Mouse (Mus musculus): ENCODE results near the gene Il21r. TPM values are rescaled to one million over a fixed set of nuclear protein-coding genes. Genes with fewer than 3 reads are reported as not detected.
A peak's percentile ranks its signal among the peaks of the same experiment; 100 is the strongest.

The Il21r gene
- total RNA-seq (2012; rRNA removed) (not detected in 2 replicates), polyA plus RNA-seq (2012; ENCODE audit: insufficient read depth in 1 of 2, insufficient read length in 2 of 2, low read depth in 1 of 2, low replicate concordance in 2 of 2, missing spikeins in 1 of 2) (under 1 TPM in 1 of 2 experiments, not detected in 1; 0.06 TPM)

DNA sequence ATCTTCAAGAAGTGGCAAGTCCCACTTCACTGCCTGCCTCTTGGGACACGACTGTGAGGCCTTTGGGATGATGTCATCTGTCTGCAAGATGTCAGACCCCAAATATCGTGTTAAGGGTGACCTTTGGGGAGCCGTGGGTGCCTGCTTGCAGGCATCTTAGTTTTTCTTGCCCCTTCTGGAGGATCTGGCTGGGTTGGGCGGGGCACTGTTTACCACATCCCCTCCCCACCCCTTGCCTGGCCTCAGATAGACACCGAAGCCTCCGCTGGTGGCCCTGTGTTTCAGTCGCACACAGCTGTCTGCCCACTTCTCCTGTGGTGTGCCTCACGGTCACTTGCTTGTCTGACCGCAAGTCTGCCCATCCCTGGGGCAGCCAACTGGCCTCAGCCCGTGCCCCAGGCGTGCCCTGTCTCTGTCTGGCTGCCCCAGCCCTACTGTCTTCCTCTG, at the start of gene Il21r:
TSS of gene Il21r (plus strand) at position 245 of the 447 bp plus-strand sequence.
- no peak within 1 kb of the TSS for H3K27ac ChIP-seq (ENCODE audit: control insufficient read depth, low read depth, low read length)
- no peak for DNase-seq (ENCODE audit: low read depth, low spot score)
- no peak within 1 kb of the TSS; a peak in 2 of 4 replicates for H3K4me3 ChIP-seq (ENCODE audit: control insufficient read depth in 1 of 2, insufficient read depth in 1 of 2, low read depth in 2 of 2, low read length in 2 of 2)

DNA sequence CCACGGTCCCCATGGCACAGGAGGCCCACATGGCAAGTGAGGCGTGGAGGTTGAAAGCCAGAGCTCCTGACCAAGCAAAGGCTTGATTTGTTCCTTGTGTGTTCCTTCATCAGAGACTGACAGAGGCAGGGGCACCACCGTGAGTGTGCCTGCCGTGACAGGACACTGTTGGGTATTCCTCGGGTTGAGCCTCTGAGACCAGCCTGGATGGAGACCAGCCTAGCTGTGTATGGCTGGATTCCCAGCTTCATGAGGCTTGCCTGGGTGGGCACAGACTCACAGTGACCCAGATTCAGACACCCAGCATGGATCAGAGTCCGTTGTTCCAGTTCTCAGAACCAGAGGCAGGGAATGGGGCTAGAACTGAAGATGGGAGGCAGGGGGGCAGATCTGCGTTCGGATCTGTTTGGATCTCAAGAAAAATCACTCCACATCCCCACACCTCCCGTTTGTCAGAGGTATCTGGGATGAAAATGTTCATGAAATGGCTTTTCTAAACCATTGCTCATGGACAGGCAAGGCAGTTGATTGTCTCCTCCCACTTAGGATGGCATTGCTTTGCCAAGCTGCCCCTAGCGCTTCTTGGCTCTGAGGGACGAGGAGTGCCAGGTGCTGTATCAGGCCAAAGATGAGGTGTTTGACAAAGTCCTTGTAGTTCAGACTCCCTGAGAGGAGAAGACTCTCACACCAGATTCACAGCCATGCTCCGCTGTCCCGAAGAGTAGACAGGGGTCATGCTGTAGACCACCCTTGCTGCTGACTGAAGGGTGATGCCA, 49.4 kb upstream of the Il21r start:
- Histone ChIP-seq H3K27ac (ENCODE audit: control insufficient read depth, low read depth, low read length) (no peak overlapping the region), H3K4me3 (ENCODE audit: control insufficient read depth in 1 of 2, insufficient read depth in 1 of 2, low read depth in 2 of 2, low read length in 2 of 2) (no peak overlapping the region), H3K79me2 (ENCODE audit: control insufficient read depth, insufficient read depth, low read length, poor library complexity) (no peaks in the 10 kb centered on the region), H3K9me3 (replicated peaks; ENCODE audit: insufficient read depth, low read length) (no peaks in the 10 kb centered on the region), H3K4me1 (ENCODE audit: control insufficient read depth in 1 of 2, insufficient read depth in 2 of 2, low read length in 2 of 2) (peaks cover 5 to 38% of the 10 kb centered on the region in 2 experiments), H3K9ac (ENCODE audit: control insufficient read depth, low read depth, low read length, poor library complexity, severe bottlenecking) (no peak overlapping the region), H3K36me3 (ENCODE audit: control insufficient read depth in 1 of 2, insufficient read depth in 2 of 2, low read length in 2 of 2) (peaks cover 0 to 12% of the 10 kb centered on the region in 2 experiments; a peak in 2 of 4 replicates), H3K27me3 (ENCODE audit: control insufficient read depth in 1 of 2, insufficient read depth in 2 of 2, low read length in 2 of 2) (no peaks in the 10 kb centered on the region)
- no peak for DNase-seq (ENCODE audit: low read depth, low spot score)
- no peak for TF ChIP-seq MYB (IDR thresholded peaks at IDR 0.05; ENCODE audit: low read depth, low read length)
- TF ChIP-seq E2F4 (IDR thresholded peaks at IDR 0.05; ENCODE audit: borderline replicate concordance, low read depth, low read length), result no peak
- TF ChIP-seq NRF1 (IDR thresholded peaks at IDR 0.05; ENCODE audit: insufficient read depth, low read depth, low read length, poor library complexity, severe bottlenecking), result no peak
- no peak for TF ChIP-seq TBP (IDR thresholded peaks at IDR 0.05; ENCODE audit: low read depth, low read length)
- TF ChIP-seq MAZ (IDR thresholded peaks at IDR 0.05; ENCODE audit: low read depth, low read length), result no peak
- TF ChIP-seq CHD1 (IDR thresholded peaks at IDR 0.05; ENCODE audit: low read depth, low read length), result no peak

More for the DNA sequence above, at the start of gene Il21r:
- Histone ChIP-seq H3K79me2 (ENCODE audit: control insufficient read depth, insufficient read depth, low read length, poor library complexity) (no peaks in the 10 kb centered on the region), H3K36me3 (ENCODE audit: control insufficient read depth in 1 of 2, insufficient read depth in 2 of 2, low read length in 2 of 2) (no peaks in the 10 kb centered on the region), H3K27me3 (ENCODE audit: control insufficient read depth in 1 of 2, insufficient read depth in 2 of 2, low read length in 2 of 2) (no peaks in the 10 kb centered on the region), H3K9ac (ENCODE audit: control insufficient read depth, low read depth, low read length, poor library complexity, severe bottlenecking) (peak within 1 kb of the TSS; percentile 27; the same call in 1 of the 2 replicates), H3K4me1 (ENCODE audit: control insufficient read depth in 1 of 2, insufficient read depth in 2 of 2, low read length in 2 of 2) (peaks cover 0 to 4% of the 10 kb centered on the region in 2 experiments; a peak in 3 of 4 replicates), H3K9me3 (replicated peaks; ENCODE audit: insufficient read depth, low read length) (no peaks in the 10 kb centered on the region)
- no peak for TF ChIP-seq BHLHE40 (IDR thresholded peaks at IDR 0.05; ENCODE audit: borderline replicate concordance, low read depth, low read length)

GRCm38 (mm10) chr7:125554456-125555114, 48.6 kb upstream of the Il21r start:
- no peaks in the 10 kb centered on the region for H3K79me2 ChIP-seq (ENCODE audit: control insufficient read depth, insufficient read depth, low read length, poor library complexity)
- H3K4me3 ChIP-seq (ENCODE audit: control insufficient read depth in 1 of 2, insufficient read depth in 1 of 2, low read depth in 2 of 2, low read length in 2 of 2), result no peak overlapping the region
- peaks cover 5 to 38% of the 10 kb centered on the region in 2 experiments for H3K4me1 ChIP-seq (ENCODE audit: control insufficient read depth in 1 of 2, insufficient read depth in 2 of 2, low read length in 2 of 2)
- DNase-seq (ENCODE audit: low read depth, low spot score), result no peak
- TF ChIP-seq ELF1 (IDR thresholded peaks at IDR 0.05; ENCODE audit: low read depth, low read length), result no peak
- TF ChIP-seq POLR2A (IDR thresholded peaks at IDR 0.05; ENCODE audit: control insufficient read depth in 1 of 2, insufficient read depth in 1 of 2, low read depth in 1 of 2, low read length in 2 of 2, poor library complexity in 1 of 2), result no peak
- TF ChIP-seq POLR2AphosphoS2 (IDR thresholded peaks at IDR 0.05; ENCODE audit: low read length), result no peak
- no peak for TF ChIP-seq NELFE (IDR thresholded peaks at IDR 0.05; ENCODE audit: low read depth, low read length)
- TF ChIP-seq TBP (IDR thresholded peaks at IDR 0.05; ENCODE audit: low read depth, low read length), result no peak
- no peak for TF ChIP-seq RCOR1 (IDR thresholded peaks at IDR 0.05; ENCODE audit: low read depth, low read length)
- TF ChIP-seq EP300 (IDR thresholded peaks at IDR 0.05; ENCODE audit: low read depth in 1 of 2, low read length in 2 of 2), result no peak
- no peak for TF ChIP-seq GATA1 (IDR thresholded peaks at IDR 0.05; ENCODE audit: low read depth, low read length)
- TF ChIP-seq MEF2A (IDR thresholded peaks at IDR 0.05; ENCODE audit: extremely low read depth, insufficient replicate concordance, low read depth, low read length, poor library complexity, severe bottlenecking), result no peak
- TF ChIP-seq MAX (IDR thresholded peaks at IDR 0.05; ENCODE audit: low read length), result no peak
- no peak for TF ChIP-seq MAFK (IDR thresholded peaks at IDR 0.05; ENCODE audit: borderline replicate concordance, low read depth, low read length)
- no peak for TF ChIP-seq NRF1 (IDR thresholded peaks at IDR 0.05; ENCODE audit: insufficient read depth, low read depth, low read length, poor library complexity, severe bottlenecking)
- TF ChIP-seq HCFC1 (IDR thresholded peaks at IDR 0.05; ENCODE audit: low read depth, low read length), result no peak
- H3K9ac ChIP-seq (ENCODE audit: control insufficient read depth, low read depth, low read length, poor library complexity, severe bottlenecking), result no peak overlapping the region
- H3K27ac ChIP-seq (ENCODE audit: control insufficient read depth, low read depth, low read length), result no peak overlapping the region
- no peaks in the 10 kb centered on the region for H3K27me3 ChIP-seq (ENCODE audit: control insufficient read depth in 1 of 2, insufficient read depth in 2 of 2, low read length in 2 of 2)
- peaks cover 0 to 12% of the 10 kb centered on the region in 2 experiments; a peak in 2 of 4 replicates for H3K36me3 ChIP-seq (ENCODE audit: control insufficient read depth in 1 of 2, insufficient read depth in 2 of 2, low read length in 2 of 2)
- H3K9me3 ChIP-seq (replicated peaks; ENCODE audit: insufficient read depth, low read length), result no peaks in the 10 kb centered on the region
